Mouse (Mus musculus) midbrain, embryonic 14.5 days (tissue): ENCODE measurements around the gene Tmem132b. TPM values are rescaled to one million over a fixed set of nuclear protein-coding genes. Genes with fewer than 3 reads are reported as not detected.

Experiments
- ATAC-seq: fragments of 200-750 bp; cut with Nextera tagmentation; 2 replicates; pipeline ENCODE4 v1.8.0; 2017; ENCODE audit warnings: moderate number of reproducible peaks, moderate library complexity; ENCODE audit not compliant: low FRiP score, low TSS enrichment
- DNase-seq: peaks from one replicate; pipeline ENCODE4 v3.0.0-alpha.2; 2015
- H3K27ac ChIP-seq: fragments of 300-500 bp; sonication (generic); replicated peaks from 2 replicates; pipeline ENCODE4 v1.5.1; 2014; ENCODE audit warnings: mild to moderate bottlenecking, low read depth, low read length, moderate library complexity
- H3K27me3 ChIP-seq: fragments of 300-500 bp; sonication (generic); 2 replicates; pipeline ENCODE4 v1.6.1; 2014; ENCODE audit warnings: low read length, control low read depth, mixed read lengths; ENCODE audit not compliant: control insufficient read depth, insufficient read depth
- H3K36me3 ChIP-seq: fragments of 300-500 bp; sonication (generic); 2 replicates; pipeline ENCODE4 v1.6.1; 2014; ENCODE audit warnings: low read length, control low read depth; ENCODE audit not compliant: control insufficient read depth, insufficient read depth
- H3K4me1 ChIP-seq: fragments of 300-500 bp; sonication (generic); 2 replicates; pipeline ENCODE4 v1.6.1; 2014; ENCODE audit warnings: mild to moderate bottlenecking, antibody characterized with exemption, low read length, control low read depth; ENCODE audit not compliant: control insufficient read depth, insufficient read depth
- H3K4me2 ChIP-seq: fragments of 300-500 bp; sonication (generic); 2 replicates; pipeline ENCODE4 v1.6.1; 2014; ENCODE audit warnings: mild to moderate bottlenecking, low read length, moderate library complexity
- H3K4me3 ChIP-seq: fragments of 300-500 bp; sonication (generic); replicated peaks from 2 replicates; pipeline ENCODE4 v1.5.1; 2014; ENCODE audit warnings: low read depth, low read length
- H3K9ac ChIP-seq: fragments of 300-500 bp; sonication (generic); replicated peaks from 2 replicates; pipeline ENCODE4 v1.6.1; 2014; ENCODE audit warnings: mild to moderate bottlenecking, low read length, moderate library complexity
- H3K9me3 ChIP-seq: fragments of 300-500 bp; sonication (generic); 2 replicates; pipeline ENCODE4 v1.6.1; 2016; ENCODE audit warnings: low read length, control low read depth, mixed read lengths; ENCODE audit not compliant: control insufficient read depth
- WGBS: fragments of 180-500 bp; shearing (Covaris S2); extraction: QIAGEN DNeasy Blood & Tissue Kit; methylation state at CpG from one replicate; pipeline ENCODE4 v1.1.7; 2014; 5-methylcytosine and 5-hydroxymethylcytosine counted together
- polyA plus RNA-seq: library from polyadenylated mRNA; unstranded; fragments of >200 nt; fragmentation: Nextera tagmentation; extraction: Ambion mirVana; gene quantifications from 2 replicates; pipeline ENCODE4 v1.2.1, GENCODE M21; 2014

The Tmem132b gene
- polyA plus RNA-seq, 1 experiment from 2014 or later = 4.9 TPM

GRCm38 (mm10) chr5:125526464-125526863, 5.1 kb upstream of the Tmem132b start:
- H3K4me1 ChIP-seq = 0 out of 2 replicates have a peak, but pooled peaks cover 3% of the 10 kb centered on the region
- peaks cover 12% of the 10 kb centered on the region for H3K27me3 ChIP-seq
- no peak for ATAC-seq
- WGBS = 74% methylated on average over 4 of the region's 4 CpGs
- H3K4me2 ChIP-seq = no peak overlapping the region
- peak; percentile 29 for DNase-seq
- H3K27ac ChIP-seq = no peak overlapping the region
- H3K36me3 ChIP-seq = no peaks in the 10 kb centered on the region
- no peak overlapping the region for H3K4me3 ChIP-seq
- H3K9ac ChIP-seq = no peak overlapping the region
- H3K9me3 ChIP-seq = no peaks in the 10 kb centered on the region

- H3K4me2 ChIP-seq = no peak overlapping the region
- peaks cover 21% of the 10 kb centered on the region for H3K4me1 ChIP-seq
- no peaks in the 10 kb centered on the region for H3K36me3 ChIP-seq
- H3K27ac ChIP-seq = no peak overlapping the region
- no peak overlapping the region for H3K9ac ChIP-seq
- ATAC-seq (no peak), DNase-seq (peak; percentile 89)
- peaks cover 30% of the 10 kb centered on the region for H3K27me3 ChIP-seq
- WGBS = 3% methylated on average over 5 of the region's 5 CpGs
- no peak overlapping the region for H3K4me3 ChIP-seq
- H3K9me3 ChIP-seq = no peaks in the 10 kb centered on the region
Measured at GRCm38 (mm10) chr5:125529109-125529508, 2.5 kb upstream of the Tmem132b start.

GRCm38 (mm10) chr5:125532191-125532544, 594 bp downstream of the Tmem132b start:
- Histone ChIP-seq H3K4me3 (peak overlapping the region; percentile 57), H3K4me1 (peaks cover 31% of the 10 kb centered on the region), H3K9me3 (no peaks in the 10 kb centered on the region), H3K36me3 (no peaks in the 10 kb centered on the region), H3K27me3 (peaks cover 38% of the 10 kb centered on the region), H3K4me2 (peak overlapping the region; percentile 91), H3K9ac (peak overlapping the region; percentile 59), H3K27ac (peak overlapping the region; percentile 67)
- DNase-seq = peak; percentile 84
- peak; percentile 65 for ATAC-seq
- 0% methylated on average over 26 of the region's 30 CpGs for WGBS

DNA sequence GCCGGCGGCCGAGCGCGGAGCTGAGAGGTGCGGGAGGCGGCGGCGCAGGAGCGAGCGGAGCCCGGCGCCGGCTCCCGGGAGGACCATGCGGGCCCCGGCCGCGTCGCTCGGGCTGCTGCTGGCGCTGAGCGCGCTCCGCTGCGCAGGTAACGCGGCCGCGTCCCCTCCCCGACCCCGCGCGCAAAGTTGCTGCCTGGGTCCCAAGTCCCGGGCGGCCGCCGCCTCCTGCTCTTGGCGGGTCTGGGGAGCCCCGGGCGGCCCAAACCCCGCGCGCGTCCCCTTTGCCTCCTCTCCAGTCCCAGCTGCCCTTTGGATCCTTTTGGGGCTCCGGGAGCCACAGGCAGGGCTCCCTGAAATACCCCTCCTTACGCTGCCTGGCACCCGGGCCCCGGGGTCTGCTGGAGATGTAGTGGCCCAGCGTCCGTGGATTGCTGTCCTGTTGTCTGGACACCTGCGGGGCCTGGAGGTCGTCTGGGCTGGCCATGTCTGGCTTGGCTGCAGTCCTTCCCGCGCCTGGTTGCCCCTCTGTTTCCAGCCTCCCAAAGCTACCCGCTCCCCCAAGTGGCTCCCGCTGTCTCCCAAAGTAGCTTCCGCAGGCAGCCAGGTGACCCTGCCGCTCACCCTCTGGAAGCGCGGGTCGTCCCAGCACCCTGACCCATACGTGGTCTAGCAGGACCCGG, 1.1 kb downstream of the Tmem132b start:
- Histone ChIP-seq H3K9me3 (no peaks in the 10 kb centered on the region), H3K27me3 (peaks cover 38% of the 10 kb centered on the region), H3K27ac (peak overlapping the region; percentile 67), H3K4me1 (peaks cover 31% of the 10 kb centered on the region), H3K36me3 (no peaks in the 10 kb centered on the region), H3K4me3 (peak overlapping the region; percentile 57), H3K9ac (peak overlapping the region; percentile 59), H3K4me2 (peak overlapping the region; percentile 91)
- ATAC-seq (no peak), DNase-seq (no peak)
- WGBS = under 1% methylated on average over 58 of the region's 64 CpGs

DNA sequence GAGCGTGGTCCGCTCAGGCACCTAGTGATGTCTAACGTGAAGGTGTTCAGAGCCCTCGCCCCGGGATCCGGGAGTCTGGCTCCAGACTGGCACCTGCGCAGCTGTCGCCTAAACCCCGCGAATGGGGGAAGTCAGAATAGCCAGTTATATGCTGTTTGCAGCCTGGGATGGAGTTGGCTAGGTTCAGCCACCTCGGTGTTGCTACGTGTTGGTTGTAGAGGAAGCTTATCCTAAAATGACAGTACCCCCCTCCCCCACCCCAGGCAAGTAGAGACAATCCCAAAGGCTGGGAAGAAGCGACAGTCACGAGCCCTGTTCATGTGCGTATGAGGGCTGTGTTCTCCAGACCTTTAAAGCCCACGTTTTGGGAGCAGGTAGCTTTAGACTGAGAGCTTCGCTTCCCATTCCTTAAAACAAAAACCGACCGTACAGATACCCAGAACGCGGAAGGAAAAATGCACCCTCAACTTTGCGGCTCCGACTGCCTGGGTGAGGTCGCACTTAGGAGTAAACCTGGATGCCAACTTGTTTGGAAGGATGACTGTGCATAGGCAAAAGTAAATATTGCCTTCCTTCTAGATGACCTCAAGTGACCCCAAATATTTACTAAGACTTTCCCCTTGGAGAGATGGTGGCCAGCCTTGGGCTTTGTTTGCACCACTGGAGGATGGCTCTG, 1.8 kb downstream of the Tmem132b start:
- peak; percentile 62 for DNase-seq

DNA sequence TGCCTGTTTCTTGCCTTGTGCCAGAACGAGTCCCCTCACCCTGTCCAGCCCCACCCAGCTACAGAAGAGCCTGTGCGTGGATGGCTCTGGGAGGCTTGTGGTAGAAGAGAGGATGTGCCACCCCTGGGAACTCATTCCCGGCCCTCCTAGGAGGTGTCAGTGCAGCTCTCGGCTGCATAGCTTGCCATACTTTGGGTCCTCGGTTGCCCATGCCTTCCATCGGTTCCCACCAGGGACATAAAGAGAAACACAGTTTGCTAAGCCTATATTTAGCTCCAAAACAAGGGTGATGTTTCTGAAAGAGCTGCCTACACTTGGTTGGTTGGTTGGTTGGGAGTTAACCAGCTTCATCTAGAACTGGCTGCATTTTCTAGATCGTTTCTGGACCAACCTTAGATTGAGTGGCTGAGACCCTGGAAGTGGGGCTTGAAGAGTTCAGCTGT, 2.6 kb downstream of the Tmem132b start:
- 5% methylated on average over 7 of the region's 7 CpGs for WGBS
- Histone ChIP-seq H3K27me3 (peaks cover 32% of the 10 kb centered on the region), H3K27ac (no peak overlapping the region; the same call in 1 of the 2 replicates)

More for the DNA sequence above, 1.8 kb downstream of the Tmem132b start:
- H3K9me3 ChIP-seq = no peaks in the 10 kb centered on the region
- H3K27me3 ChIP-seq = peaks cover 35% of the 10 kb centered on the region
- no peaks in the 10 kb centered on the region for H3K36me3 ChIP-seq
- peak overlapping the region; percentile 67 for H3K27ac ChIP-seq
- H3K4me2 ChIP-seq = peak overlapping the region; percentile 91
- 1% methylated on average over 24 of the region's 24 CpGs for WGBS
- H3K4me3 ChIP-seq = peak overlapping the region; percentile 57
- H3K4me1 ChIP-seq = peaks cover 31% of the 10 kb centered on the region
- no peak for ATAC-seq
- H3K9ac ChIP-seq = peak overlapping the region; percentile 59

DNA sequence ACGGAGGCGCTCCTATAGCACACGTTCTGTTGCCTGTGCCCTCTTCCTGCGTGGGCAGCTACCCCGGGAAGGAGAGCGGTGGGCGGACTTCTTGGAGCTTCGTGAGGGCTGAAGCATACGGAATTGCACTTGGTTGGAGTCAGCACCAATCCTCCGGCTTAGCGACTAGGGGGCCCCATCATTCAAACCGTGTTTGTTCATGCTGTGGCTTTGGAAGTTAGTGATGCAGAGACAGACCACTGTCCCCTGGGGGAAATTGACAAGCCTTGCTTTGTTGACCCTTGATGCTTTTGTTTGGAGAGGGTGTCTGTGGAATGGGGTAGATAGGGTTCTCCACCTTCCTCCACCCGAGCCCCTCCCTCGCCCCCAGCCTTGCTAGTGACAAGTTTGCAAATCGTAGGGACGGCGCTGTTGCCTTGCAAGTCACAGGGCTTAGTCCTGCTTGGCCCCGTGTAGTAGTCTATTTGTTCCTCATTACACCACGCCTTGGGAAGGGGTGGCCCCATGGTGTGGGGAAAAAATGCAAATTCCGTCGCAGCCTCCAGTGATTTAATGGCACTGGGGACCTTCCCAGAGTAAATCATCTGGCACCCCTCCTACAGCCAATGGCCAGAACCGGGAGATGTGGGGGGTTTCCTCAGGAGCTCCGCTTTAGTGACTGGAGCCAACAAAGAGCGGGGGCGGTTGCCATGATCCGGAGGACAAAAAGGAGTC, 3.2 kb downstream of the Tmem132b start:
- Histone ChIP-seq H3K9me3 (no peaks in the 10 kb centered on the region), H3K4me2 (peak overlapping the region; percentile 91), H3K27me3 (peaks cover 30% of the 10 kb centered on the region), H3K27ac (no peak overlapping the region), H3K36me3 (no peaks in the 10 kb centered on the region), H3K9ac (peak overlapping the region; percentile 20; the same call in 1 of the 2 replicates), H3K4me1 (peaks cover 31% of the 10 kb centered on the region), H3K4me3 (peak overlapping the region; percentile 57)
- ATAC-seq = no peak
- WGBS = under 1% methylated on average over 26 of the region's 26 CpGs
- peak; percentile 61 for DNase-seq

More for the DNA sequence above, 2.6 kb downstream of the Tmem132b start:
- Histone ChIP-seq H3K36me3 (no peaks in the 10 kb centered on the region), H3K9me3 (no peaks in the 10 kb centered on the region), H3K4me1 (peaks cover 31% of the 10 kb centered on the region), H3K4me2 (peak overlapping the region; percentile 91), H3K4me3 (peak overlapping the region; percentile 57), H3K9ac (peak overlapping the region; percentile 59; the same call in 1 of the 2 replicates)
- DNase-seq (no peak), ATAC-seq (no peak)

DNA sequence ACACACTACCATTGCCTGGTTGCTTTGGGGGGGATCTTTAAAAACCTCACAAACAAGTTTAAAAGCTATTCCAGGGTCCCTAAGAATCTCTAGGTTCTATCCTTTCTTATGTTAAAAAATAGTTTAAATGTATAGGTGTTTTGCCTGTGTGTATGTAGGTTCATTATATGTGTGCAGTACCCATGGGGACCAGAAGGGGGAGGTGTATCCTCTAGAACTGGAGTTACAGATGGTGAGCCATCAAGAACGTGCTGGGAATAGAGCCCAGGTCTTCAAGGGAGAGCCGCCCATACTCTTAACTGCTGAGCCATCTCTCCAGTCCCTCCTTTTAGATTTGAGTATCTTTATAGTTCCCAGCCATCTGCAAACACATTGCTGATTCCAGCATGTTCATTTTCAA, 13.5 kb downstream of the Tmem132b start:
- Histone ChIP-seq H3K9ac (no peak overlapping the region), H3K36me3 (no peaks in the 10 kb centered on the region), H3K4me2 (no peak overlapping the region), H3K27me3 (no peaks in the 10 kb centered on the region), H3K27ac (no peak overlapping the region), H3K4me3 (no peak overlapping the region), H3K9me3 (peaks cover 4% of the 10 kb centered on the region; the same call in 1 of the 2 replicates), H3K4me1 (peaks cover 12% of the 10 kb centered on the region; the same call in 1 of the 2 replicates)
- WGBS = 98% methylated on average over 2 of the region's 2 CpGs
- no peak for DNase-seq
- no peak for ATAC-seq
